Mouse (Mus musculus): ENCODE data around the gene Bcl11b. TPM values are rescaled to one million over a fixed set of nuclear protein-coding genes. Genes with fewer than 3 reads are reported as not detected.
A peak's percentile ranks its signal among the peaks of the same experiment; 100 is the strongest.

Gene Bcl11b
- total and polyA plus RNA-seq, 2 experiments from 2014 or later: 18.9 to 56.8 TPM

DNA sequence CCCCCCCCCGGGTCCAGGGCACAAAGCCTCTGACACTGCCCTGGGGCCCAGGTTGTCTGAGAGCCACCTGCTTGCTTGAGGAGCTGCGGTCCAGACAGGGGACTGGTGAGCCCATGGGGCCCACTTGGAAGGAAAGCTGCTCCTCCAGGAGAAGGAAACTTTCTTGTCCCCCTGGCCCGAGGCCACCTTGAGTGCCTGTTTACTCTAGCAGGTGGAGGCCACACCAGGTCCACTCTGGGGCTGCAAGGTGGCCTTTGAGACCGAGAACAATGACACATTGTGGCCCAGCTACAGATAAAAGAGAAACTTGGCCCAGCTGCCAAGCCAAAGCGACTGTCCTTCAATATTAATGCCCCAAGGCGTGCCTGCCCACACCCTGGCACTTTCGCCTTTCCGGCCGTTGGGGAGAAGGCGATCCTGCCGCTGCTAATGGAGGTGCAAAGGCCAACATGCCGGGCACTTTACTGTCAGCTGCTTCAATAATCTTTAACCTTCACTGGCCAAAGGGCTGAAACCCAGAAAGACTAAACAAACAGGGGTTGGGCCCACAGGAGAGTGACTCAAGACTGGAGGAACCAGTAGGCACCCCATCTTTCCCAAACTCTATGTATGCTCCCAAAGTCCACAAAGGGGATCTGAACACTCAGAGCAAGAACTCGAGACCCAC lies 32.1 kb upstream of the Bcl11b start:
- Histone ChIP-seq H3K9me3 (ENCODE audit: low read length) (no peaks in the 10 kb centered on the region), H3K9ac (replicated peaks; ENCODE audit: low read length, poor library complexity, severe bottlenecking) (no peak overlapping the region), H3K36me3 (ENCODE audit: insufficient read depth, low read length) (no peaks in the 10 kb centered on the region), H3K27ac (ENCODE audit: low read depth, low read length) (no peak overlapping the region), H3K4me1 (ENCODE audit: insufficient read depth, low read length) (no peaks in the 10 kb centered on the region), H3K4me2 (ENCODE audit: low read depth, low read length, poor library complexity, severe bottlenecking) (no peak overlapping the region), H3K4me3 (ENCODE audit: low read depth, low read length) (no peak overlapping the region), H3K27me3 (ENCODE audit: insufficient read depth, low read length) (no peaks in the 10 kb centered on the region)
- ATAC-seq (ENCODE audit: low FRiP score) (no peak), DNase-seq (ENCODE audit: low spot score) (no peak)
- TF ChIP-seq CTCF (IDR thresholded peaks at IDR 0.05): no peak
- 78% methylated on average over 13 of the region's 13 CpGs for WGBS

GRCm38 (mm10) chr12:108022835-108023615 lies 19.6 kb upstream of the Bcl11b start:
- 73% methylated on average over 15 of the region's 15 CpGs for WGBS

DNA sequence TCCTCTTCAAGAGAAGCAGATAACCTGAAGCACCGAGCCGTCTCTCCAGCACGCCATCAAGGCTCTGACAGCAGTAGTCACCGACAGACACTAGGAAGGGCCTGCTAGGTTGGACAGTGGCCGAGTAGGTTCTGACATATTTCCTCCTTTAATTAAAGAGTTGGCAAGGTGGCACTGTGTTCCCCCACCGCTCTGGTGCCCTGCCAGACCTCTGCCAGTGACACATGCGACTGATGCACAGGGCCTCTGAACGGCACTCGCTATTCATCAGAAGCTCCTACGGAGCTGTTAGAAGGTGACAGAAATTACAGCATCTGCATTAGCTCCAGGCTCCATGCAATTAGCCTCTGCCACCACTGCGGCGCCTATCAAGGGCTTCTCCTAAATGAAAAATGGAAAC lies 8.6 kb upstream of the Bcl11b start:
- H3K4me1 ChIP-seq (ENCODE audit: insufficient read depth, low read length): no peaks in the 10 kb centered on the region
- no peak overlapping the region for H3K9ac ChIP-seq (replicated peaks; ENCODE audit: low read length, poor library complexity, severe bottlenecking)
- no peak for TF ChIP-seq CTCF (IDR thresholded peaks at IDR 0.05)
- no peak overlapping the region for H3K4me2 ChIP-seq (ENCODE audit: low read depth, low read length, poor library complexity, severe bottlenecking)
- H3K9me3 ChIP-seq (ENCODE audit: low read length): no peaks in the 10 kb centered on the region
- peak; percentile 67 for DNase-seq (ENCODE audit: low spot score)
- H3K27me3 ChIP-seq (ENCODE audit: insufficient read depth, low read length): 0 out of 2 replicates have a peak, but pooled peaks cover 4% of the 10 kb centered on the region
- no peak overlapping the region for H3K27ac ChIP-seq (ENCODE audit: low read depth, low read length)
- ATAC-seq (ENCODE audit: low FRiP score): no peak
- H3K36me3 ChIP-seq (ENCODE audit: insufficient read depth, low read length): no peaks in the 10 kb centered on the region
- no peak overlapping the region for H3K4me3 ChIP-seq (ENCODE audit: low read depth, low read length)
- WGBS: 84% methylated on average over 12 of the region's 12 CpGs

More at GRCm38 (mm10) chr12:108022835-108023615, 19.6 kb upstream of the Bcl11b start:
- Histone ChIP-seq H3K4me3 (ENCODE audit: low read depth, low read length) (no peak overlapping the region), H3K4me1 (ENCODE audit: insufficient read depth, low read length) (no peaks in the 10 kb centered on the region), H3K27ac (ENCODE audit: low read depth, low read length) (no peak overlapping the region), H3K9ac (replicated peaks; ENCODE audit: low read length, poor library complexity, severe bottlenecking) (no peak overlapping the region), H3K9me3 (ENCODE audit: low read length) (no peaks in the 10 kb centered on the region), H3K36me3 (ENCODE audit: insufficient read depth, low read length) (no peaks in the 10 kb centered on the region), H3K4me2 (ENCODE audit: low read depth, low read length, poor library complexity, severe bottlenecking) (no peak overlapping the region), H3K27me3 (ENCODE audit: insufficient read depth, low read length) (no peaks in the 10 kb centered on the region)
- TF ChIP-seq CTCF (IDR thresholded peaks at IDR 0.05): no peak
- ATAC-seq (ENCODE audit: low FRiP score) (no peak), DNase-seq (ENCODE audit: low spot score) (no peak)

DNA sequence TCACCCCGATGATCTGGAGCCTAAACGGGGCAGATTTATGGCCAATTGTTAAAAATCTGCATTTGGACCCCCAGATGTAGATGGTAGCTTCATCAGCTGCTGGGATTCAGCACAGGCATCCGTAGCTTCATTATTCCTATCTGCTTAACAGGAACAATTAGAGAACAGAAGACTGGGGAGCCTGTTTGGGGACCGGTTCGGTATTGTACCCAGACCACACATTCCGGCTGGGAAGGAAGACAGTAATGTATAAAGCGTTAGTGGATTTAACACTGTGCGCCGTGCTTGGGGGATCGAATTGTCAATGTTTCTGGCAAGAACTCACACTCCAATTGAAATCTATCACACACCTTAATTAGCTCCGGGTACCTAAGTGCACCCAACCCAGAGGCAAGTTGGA lies 6.9 kb upstream of the Bcl11b start:
- no peak overlapping the region for H3K4me2 ChIP-seq (ENCODE audit: low read depth, low read length, poor library complexity, severe bottlenecking)
- H3K9ac ChIP-seq (replicated peaks; ENCODE audit: low read length, poor library complexity, severe bottlenecking): no peak overlapping the region
- H3K27me3 ChIP-seq (ENCODE audit: insufficient read depth, low read length): 0 out of 2 replicates have a peak, but pooled peaks cover 4% of the 10 kb centered on the region
- H3K4me3 ChIP-seq (ENCODE audit: low read depth, low read length): no peak overlapping the region
- 75% methylated on average over 11 of the region's 11 CpGs for WGBS
- no peak overlapping the region for H3K27ac ChIP-seq (ENCODE audit: low read depth, low read length)
- H3K9me3 ChIP-seq (ENCODE audit: low read length): no peaks in the 10 kb centered on the region
- no peak for TF ChIP-seq CTCF (IDR thresholded peaks at IDR 0.05)
- no peaks in the 10 kb centered on the region for H3K36me3 ChIP-seq (ENCODE audit: insufficient read depth, low read length)
- H3K4me1 ChIP-seq (ENCODE audit: insufficient read depth, low read length): no peaks in the 10 kb centered on the region
- DNase-seq (ENCODE audit: low spot score): no peak
- ATAC-seq (ENCODE audit: low FRiP score): no peak

DNA sequence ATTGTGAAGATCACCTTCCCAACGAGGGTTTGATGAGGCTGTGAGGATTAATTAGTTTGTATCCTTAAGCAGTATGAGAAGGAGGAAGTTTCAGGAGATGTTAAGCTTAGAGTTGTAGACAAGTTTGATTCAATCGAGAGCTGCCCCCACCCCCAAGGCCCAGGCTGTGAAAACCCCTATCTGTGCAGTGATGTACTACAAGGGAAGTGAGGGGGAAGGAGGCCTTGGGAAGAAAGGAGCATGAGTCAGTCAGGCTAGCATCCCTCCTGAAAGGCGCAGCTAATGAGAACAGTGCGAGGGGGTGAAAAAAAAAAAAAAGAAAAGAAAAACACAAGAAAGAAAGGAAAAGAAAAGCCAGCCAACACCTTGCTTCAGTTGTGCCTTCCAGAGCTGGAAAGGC lies 5.8 kb upstream of the Bcl11b start:
- H3K36me3 ChIP-seq (ENCODE audit: insufficient read depth, low read length): no peaks in the 10 kb centered on the region
- 0 out of 2 replicates have a peak, but pooled peaks cover 2% of the 10 kb centered on the region for H3K4me1 ChIP-seq (ENCODE audit: insufficient read depth, low read length)
- H3K4me3 ChIP-seq (ENCODE audit: low read depth, low read length): no peak overlapping the region
- peak; percentile 34 for TF ChIP-seq CTCF (IDR thresholded peaks at IDR 0.05)
- no peak overlapping the region for H3K4me2 ChIP-seq (ENCODE audit: low read depth, low read length, poor library complexity, severe bottlenecking)
- H3K27ac ChIP-seq (ENCODE audit: low read depth, low read length): no peak overlapping the region
- no peaks in the 10 kb centered on the region for H3K9me3 ChIP-seq (ENCODE audit: low read length)
- no peak for ATAC-seq (ENCODE audit: low FRiP score)
- no peak overlapping the region for H3K9ac ChIP-seq (replicated peaks; ENCODE audit: low read length, poor library complexity, severe bottlenecking)
- H3K27me3 ChIP-seq (ENCODE audit: insufficient read depth, low read length): 0 out of 2 replicates have a peak, but pooled peaks cover 4% of the 10 kb centered on the region
- no peak for DNase-seq (ENCODE audit: low spot score)
- WGBS: 38% methylated on average over 4 of the region's 4 CpGs
